Mouse (Mus musculus) heart, adult 2 months (tissue): ENCODE data around the gene Dcaf11.

ENCODE experiments used
- CTCF ChIP-seq: fragments of 200-600 bp; IDR thresholded peaks from 2 replicates; pipeline ENCODE4 v1.8.1; 2022; ENCODE audit warnings: antibody characterized with exemption, mild to moderate bottlenecking, moderate library complexity
- EP300 ChIP-seq: fragments of 200-500 bp; IDR thresholded peaks from 2 replicates; pipeline ENCODE4 v1.6.1; 2011; ENCODE audit warnings: low read depth, low read length, control low read depth; ENCODE audit not compliant: insufficient read depth
- POLR2A ChIP-seq: fragments of 200-500 bp; IDR thresholded peaks from 2 replicates; pipeline ENCODE4 v1.6.1; 2011; ENCODE audit warnings: mild to moderate bottlenecking, low read depth, low read length, control low read depth; ENCODE audit not compliant: insufficient read depth

- TF ChIP-seq CTCF (no peak), POLR2A (no peak), EP300 (no peak)
Measured at GRCm38 (mm10) chr14:55555788-55556187, 4.0 kb upstream of the Dcaf11 start.
